Mouse (Mus musculus): ENCODE data around the gene Dpp7.

DNA sequence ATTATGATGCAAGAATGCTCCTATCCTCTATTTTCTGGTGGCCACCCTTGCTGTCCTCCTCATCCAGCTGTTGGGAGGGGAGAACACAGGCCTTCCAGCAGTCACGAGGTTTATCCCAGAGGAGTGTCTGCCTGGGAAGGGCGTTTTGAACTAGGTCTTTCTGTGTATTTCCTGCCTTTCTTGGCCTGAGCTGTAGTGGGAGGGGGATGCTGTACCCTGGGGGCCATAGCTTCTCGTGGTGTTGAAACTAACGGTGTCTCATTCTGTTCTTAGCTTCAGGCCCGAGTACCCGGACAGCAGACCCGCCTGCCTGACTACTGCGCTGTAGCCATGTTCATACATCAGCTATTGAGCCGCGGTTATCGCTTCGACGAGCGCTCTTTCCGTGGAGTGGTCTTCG, 44.1 kb upstream of the Dpp7 start:
- TF ChIP-seq POLR2A (IDR thresholded peaks at IDR 0.05; ENCODE audit: insufficient read depth, low read depth, low read length) (no peak), CTCF (IDR thresholded peaks at IDR 0.05; ENCODE audit: insufficient read depth, low read depth, low read length) (no peak)
